Comparison of ENCODE assay signal across 10 mouse cellular contexts in the genomic region with DNA sequence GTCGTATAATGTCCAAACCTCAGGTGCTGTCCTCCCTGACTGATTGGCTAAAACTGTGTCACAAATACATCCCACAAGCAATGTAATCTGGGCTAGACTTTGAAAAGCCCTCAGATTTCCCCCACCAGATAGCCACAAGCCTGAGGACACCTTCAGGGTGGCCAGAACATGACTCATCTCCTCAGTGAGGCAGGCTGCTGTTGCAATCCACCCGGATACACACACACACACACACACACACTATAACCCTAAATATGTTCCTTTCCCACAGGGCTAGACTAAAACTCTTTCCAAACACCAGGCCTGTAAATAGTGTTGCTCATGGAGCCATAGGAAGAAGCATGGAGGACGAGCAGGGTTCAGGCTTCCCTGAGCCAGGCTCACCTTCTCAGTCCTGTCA. TPM values are rescaled to one million over a fixed set of nuclear protein-coding genes. Genes with fewer than 3 reads are reported as not detected.
A peak's percentile ranks its signal among the peaks of the same experiment; 100 is the strongest.
DNase-seq lines count a peak whose midpoint lies in the region.
"Had no signal": no experiment of that assay in that cellular context is flagged by ENCODE, and none has a peak within 500 bp of the region (broad histone marks: within the 10 kb centered on the region; RNA-seq: fewer than 3 reads in every experiment).

No protein-coding gene starts in this region.

- peaks cover 23% of the 10 kb centered on the region for H3K4me1 ChIP-seq in heart, embryonic 10.5 days

- H3K4me3 ChIP-seq in heart, embryonic 10.5 days: no peak overlapping the region
- H3K4me3 ChIP-seq: megakaryocyte, embryonic 14.5 days had no signal

- DNase-seq in heart, postnatal 10 days: peak; percentile 28 to 35
- DNase-seq in heart, embryonic 10.5 days (ENCODE audit: low spot score): no peak
- DNase-seq in MN1 (ENCODE audit: low spot score): peak; percentile 63
- peak; percentile 72 for DNase-seq in brain, adult 2 months (ENCODE audit: low read depth, low spot score)
- peak; percentile 31 for DNase-seq in lung, postnatal 36 days
- no peak for DNase-seq in left cerebral cortex, postnatal 4 days
- no peak for DNase-seq in cerebellum, postnatal 4 days (ENCODE audit: low spot score in 2 of 2)
- DNase-seq in urinary bladder, postnatal 25 days (ENCODE audit: low spot score): no peak
- DNase-seq: right cerebral cortex, adult 18-20 months had no signal

- no peaks in the 10 kb centered on the region for H3K36me3 ChIP-seq in heart, embryonic 10.5 days

- no peaks in the 10 kb centered on the region for H3K27me3 ChIP-seq in heart, embryonic 10.5 days (ENCODE audit: insufficient read depth, poor library complexity, severe bottlenecking)

- intact Hi-C loops in heart, postnatal 10 days (cut with DNase I): loop anchor here (5.0 kb wide), 1 partner anchor 59 kb away; the partner anchor contains the start of gene Pcbp3
- intact Hi-C loops in left cerebral cortex, postnatal 4 days (cut with DNase I): loop anchor here (2.0 kb wide), 1 partner anchor 22 kb away; no protein-coding TSS in a partner anchor

- H3K27ac ChIP-seq in heart, embryonic 10.5 days: no peak overlapping the region

- no peaks in the 10 kb centered on the region for H3K9me3 ChIP-seq in heart, embryonic 10.5 days
- H3K9me3 ChIP-seq: megakaryocyte, embryonic 14.5 days had no signal

- WGBS in heart, embryonic 10.5 days: 77% methylated on average over 3 of the region's 3 CpGs

RNA-seq across cellular contexts. Expression of gene Pcbp3, which starts 58.6 kb away (rescaled TPM):
- total RNA-seq in heart, postnatal 10 days (2021): 1 to 10 TPM; 8.8 to 9.3 TPM
- polyA plus RNA-seq in heart, embryonic 10.5 days (2016; fragmentation: Nextera tagmentation; extraction: Ambion mirVana): 14.3 and 23.2 TPM in 2 replicates
- total RNA-seq in left cerebral cortex, postnatal 4 days (2021): 10 to 100 TPM; 51.4 to 52.6 TPM

Comparison
In these comparisons a context has a peak if more than half of its experiments do, and no peak if none do; other contexts are left out.
1. DNase-seq: peak in heart, postnatal 10 days (2 of 2), MN1 (single experiment), brain, adult 2 months (single experiment) and lung, postnatal 36 days (single experiment); none in heart, embryonic 10.5 days (single experiment), left cerebral cortex, postnatal 4 days (single experiment), cerebellum, postnatal 4 days (0 of 2) and urinary bladder, postnatal 25 days (single experiment).
2. RNA of gene Pcbp3, which starts 58.6 kb away (total RNA-seq): 51.4 to 52.6 TPM in left cerebral cortex, postnatal 4 days; 8.8 to 9.3 TPM in heart, postnatal 10 days; every median in the first group is over 4 times any median in the second.